Mouse (Mus musculus) liver, embryonic 14.5 days (tissue): ENCODE measurements at regions not wholly inside any gene's neighbourhood (a gene's known extent, or its start where the extent isn't known, plus 50 kb on each side); places are given as distances from the start of the nearest gene placed in this dataset.

ENCODE experiments used
- CTCF ChIP-seq: IDR thresholded peaks from 2 replicates; pipeline ENCODE4 v1.5.1; 2016; ENCODE audit warnings: antibody characterized with exemption, low read depth, control low read depth
- EP300 ChIP-seq: IDR thresholded peaks from 2 replicates; pipeline ENCODE4 v1.6.1; 2016; ENCODE audit warnings: antibody characterized with exemption, low read depth

GRCm38 (mm10) chr7:68457842-68458241 lies 184.2 kb downstream of the Fam169b start:
- TF ChIP-seq CTCF = no peak
- no peak for TF ChIP-seq EP300
